Mouse (Mus musculus) lung, adult 2 months (tissue): Measurements from ENCODE around the gene Kcnip3.

Experiments used
- CTCF ChIP-seq: fragments of 200-500 bp; IDR thresholded peaks from 2 replicates; pipeline ENCODE4 v1.5.1; 2011; ENCODE audit warnings: mild to moderate bottlenecking, low read length, control low read depth; ENCODE audit not compliant: insufficient read depth
- POLR2A ChIP-seq: fragments of 200-500 bp; IDR thresholded peaks from 2 replicates; pipeline ENCODE4 v1.6.1; 2011; ENCODE audit warnings: low read depth, mild to moderate bottlenecking, control low read depth, low read length, borderline replicate concordance; ENCODE audit errors: extremely low read depth

GRCm38 (mm10) chr2:127472279-127472678, 49.6 kb downstream of the Kcnip3 start:
- TF ChIP-seq CTCF (no peak), POLR2A (no peak)
